Mouse (Mus musculus) neural tube, embryonic 12.5 days (tissue): ENCODE data around the gene Prpf4. TPM values are rescaled to one million over a fixed set of nuclear protein-coding genes. Genes with fewer than 3 reads are reported as not detected.
A peak's percentile ranks its signal among the peaks of the same experiment; 100 is the strongest.

ENCODE experiments used
- ATAC-seq: fragments of 200-750 bp; cut with Nextera tagmentation; 2 replicates; pipeline ENCODE4 v1.8.0; 2017; ENCODE audit warnings: low read depth, mild to moderate bottlenecking, moderate TSS enrichment, moderate library complexity; ENCODE audit not compliant: low FRiP score
- H3K27ac ChIP-seq: fragments of 300-500 bp; sonication (generic); 2 replicates; pipeline ENCODE4 v1.5.1; 2016
- H3K27me3 ChIP-seq: fragments of 300-500 bp; sonication (generic); replicated peaks from 2 replicates; pipeline ENCODE4 v1.6.1; 2016; ENCODE audit warnings: mild to moderate bottlenecking
- H3K36me3 ChIP-seq: fragments of 300-500 bp; sonication (generic); 2 replicates; pipeline ENCODE4 v1.6.1; 2016; ENCODE audit warnings: mild to moderate bottlenecking
- H3K4me1 ChIP-seq: fragments of 300-500 bp; sonication (generic); 2 replicates; pipeline ENCODE4 v1.6.1; 2016
- H3K4me2 ChIP-seq: fragments of 300-500 bp; sonication (generic); replicated peaks from 2 replicates; pipeline ENCODE4 v1.6.1; 2016; ENCODE audit warnings: mild to moderate bottlenecking
- H3K4me3 ChIP-seq: fragments of 300-500 bp; sonication (generic); 2 replicates; pipeline ENCODE4 v1.5.1; 2016
- H3K9ac ChIP-seq: fragments of 300-500 bp; sonication (generic); 2 replicates; pipeline ENCODE4 v1.6.1; 2016; ENCODE audit warnings: mild to moderate bottlenecking
- H3K9me3 ChIP-seq: fragments of 300-500 bp; sonication (generic); 2 replicates; pipeline ENCODE4 v1.6.1; 2016; ENCODE audit warnings: mild to moderate bottlenecking
- WGBS: fragments of 180-500 bp; shearing (Covaris S2); methylation state at CpG from one replicate; pipeline ENCODE4 v1.1.7; 2016; 5-methylcytosine and 5-hydroxymethylcytosine counted together
- polyA plus RNA-seq: library from polyadenylated mRNA; unstranded; fragments of >200 nt; fragmentation: Nextera tagmentation; extraction: Ambion mirVana; gene quantifications from 2 replicates; pipeline ENCODE4 v1.2.1, GENCODE M21; 2016

The Prpf4 gene
- polyA plus RNA-seq, 1 experiment from 2014 or later, result 22.0 TPM

DNA sequence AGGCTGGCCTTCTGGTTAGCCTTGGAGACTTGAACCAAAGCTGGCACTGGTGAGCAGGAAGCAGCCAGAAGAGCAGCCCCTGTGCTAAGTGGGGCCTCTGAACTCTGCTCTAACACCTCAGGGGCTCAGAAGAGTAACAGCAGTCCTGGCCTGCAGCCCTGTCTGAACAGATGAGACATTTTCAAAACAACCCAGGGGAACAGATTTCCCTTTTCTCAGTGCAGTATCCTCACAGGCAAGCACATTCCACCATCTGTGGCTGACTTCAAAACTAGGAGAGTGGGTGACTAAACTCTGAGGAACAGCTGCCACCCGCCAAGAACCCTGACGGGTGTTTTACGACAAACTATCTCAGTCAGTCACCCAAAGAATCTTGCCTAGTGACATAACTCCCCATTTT lies 50.5 kb downstream of the Prpf4 start:
- no peak for ATAC-seq
- 79% methylated on average over 3 of the region's 3 CpGs for WGBS

DNA sequence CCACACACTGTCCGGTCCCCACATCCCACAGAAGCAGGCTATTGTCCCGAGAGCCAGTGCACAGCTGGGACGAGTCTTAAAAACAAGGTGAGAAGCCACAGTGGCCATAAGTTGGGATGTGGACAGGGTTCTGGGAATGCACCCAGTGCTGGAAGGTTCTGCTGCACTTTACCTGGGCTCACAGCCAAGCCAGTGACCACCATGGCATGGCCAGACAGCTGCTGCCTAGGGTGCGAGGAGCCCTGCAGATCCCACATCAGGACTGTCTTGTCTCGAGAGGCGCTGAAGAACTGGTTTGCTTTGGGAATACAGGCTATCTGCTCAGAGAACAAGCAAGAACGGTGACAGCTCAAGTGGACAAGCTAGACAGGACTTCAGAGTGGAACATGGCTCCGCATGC lies 51.8 kb downstream of the Prpf4 start:
- Histone ChIP-seq H3K4me1 (no peaks in the 10 kb centered on the region), H3K27me3 (no peaks in the 10 kb centered on the region), H3K4me3 (no peak overlapping the region), H3K36me3 (no peaks in the 10 kb centered on the region), H3K9ac (no peak overlapping the region), H3K9me3 (no peaks in the 10 kb centered on the region), H3K4me2 (no peak overlapping the region), H3K27ac (no peak overlapping the region)
- no peak for ATAC-seq
- WGBS, result 87% methylated on average over 8 of the region's 8 CpGs

More for the DNA sequence above, 50.5 kb downstream of the Prpf4 start:
- H3K4me1 ChIP-seq, result no peaks in the 10 kb centered on the region
- H3K27ac ChIP-seq, result no peak overlapping the region
- H3K4me3 ChIP-seq, result no peak overlapping the region
- H3K4me2 ChIP-seq, result no peak overlapping the region
- no peaks in the 10 kb centered on the region for H3K27me3 ChIP-seq
- no peaks in the 10 kb centered on the region for H3K9me3 ChIP-seq
- H3K9ac ChIP-seq, result no peak overlapping the region
- H3K36me3 ChIP-seq, result no peaks in the 10 kb centered on the region

DNA sequence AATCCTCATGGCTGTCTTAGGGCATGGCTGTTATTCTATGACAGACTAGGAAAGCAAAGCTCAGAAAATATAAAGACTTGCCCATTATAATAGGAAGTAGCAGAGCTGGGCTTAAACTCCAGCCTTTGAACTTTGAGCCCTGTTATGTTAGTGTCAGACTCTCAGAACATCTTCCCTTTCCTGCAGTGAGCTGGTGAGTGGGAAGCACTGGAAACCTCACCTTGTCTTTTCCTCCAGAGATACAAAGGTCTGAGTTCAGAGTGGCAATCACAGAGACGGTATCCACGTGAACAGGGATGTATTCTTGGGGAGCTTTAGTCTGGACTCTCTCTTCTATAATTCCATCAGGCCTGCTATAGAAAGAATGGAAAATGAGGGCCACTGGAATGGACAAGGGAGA lies 54.5 kb downstream of the Prpf4 start:
- no peak overlapping the region for H3K4me2 ChIP-seq
- 92% methylated on average over 2 of the region's 2 CpGs for WGBS

DNA sequence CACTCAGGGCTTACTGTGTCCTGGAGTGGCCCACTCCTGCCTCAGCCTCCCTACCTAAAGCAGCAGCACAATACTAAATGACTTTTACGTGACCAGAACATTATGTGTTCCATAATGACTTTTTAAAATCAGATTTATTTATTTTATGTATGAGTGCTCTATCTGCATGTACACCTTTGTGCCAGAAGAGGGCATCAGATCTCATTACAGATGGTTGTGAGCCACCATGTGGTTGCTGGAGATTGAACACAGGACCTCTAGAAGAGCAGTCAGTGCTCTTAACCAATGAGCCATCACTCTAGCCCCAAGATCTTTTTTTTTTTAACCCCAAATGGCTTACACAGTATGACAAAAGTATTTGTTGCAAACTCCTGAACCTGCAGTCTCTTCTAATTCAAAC lies 59.6 kb downstream of the Prpf4 start:
- no peak for ATAC-seq
- no peaks in the 10 kb centered on the region for H3K9me3 ChIP-seq
- no peaks in the 10 kb centered on the region for H3K4me1 ChIP-seq
- H3K27me3 ChIP-seq, result no peaks in the 10 kb centered on the region
- H3K27ac ChIP-seq, result no peak overlapping the region
- no peak overlapping the region for H3K4me2 ChIP-seq
- H3K36me3 ChIP-seq, result no peaks in the 10 kb centered on the region
- H3K9ac ChIP-seq, result no peak overlapping the region
- H3K4me3 ChIP-seq, result no peak overlapping the region
- WGBS, result 89% methylated on average over 1 of the region's 1 CpGs

More for the DNA sequence above, 54.5 kb downstream of the Prpf4 start:
- no peaks in the 10 kb centered on the region for H3K27me3 ChIP-seq
- H3K27ac ChIP-seq, result no peak overlapping the region
- H3K4me1 ChIP-seq, result no peaks in the 10 kb centered on the region
- no peak for ATAC-seq
- no peaks in the 10 kb centered on the region for H3K36me3 ChIP-seq
- no peak overlapping the region for H3K9ac ChIP-seq
- H3K4me3 ChIP-seq, result no peak overlapping the region
- no peaks in the 10 kb centered on the region for H3K9me3 ChIP-seq

DNA sequence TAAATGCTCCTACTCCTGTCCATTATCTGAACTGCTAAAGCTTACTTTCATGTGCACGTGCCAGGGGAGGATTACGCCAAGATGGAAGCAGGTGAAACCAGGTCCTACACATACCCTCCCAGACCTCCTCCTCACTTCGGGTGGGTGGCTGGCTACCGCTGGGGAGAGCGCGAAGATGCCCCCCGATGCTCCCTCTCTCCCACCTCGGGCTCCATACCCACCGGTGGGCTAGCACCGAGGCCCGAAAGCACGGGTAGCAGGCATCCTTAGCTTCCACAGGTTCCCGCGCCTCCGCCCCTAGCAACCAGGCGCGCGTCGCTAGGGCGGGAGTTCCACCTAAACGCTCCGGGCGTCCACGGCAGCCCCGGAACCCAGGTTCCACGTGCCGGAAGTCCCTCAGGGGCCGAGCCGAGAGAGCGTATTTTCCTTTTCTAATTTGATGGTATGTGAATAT lies 62.0 kb downstream of the Prpf4 start, which contains the start of gene Wdr31:
Wdr31 (minus strand) TSS at position 299 of the 454 bp plus-strand sequence.
- peak; percentile 93 for ATAC-seq
- Histone ChIP-seq H3K27me3 (no peaks in the 10 kb centered on the region), H3K4me3 (peak within 1 kb of the TSS; percentile 51), H3K36me3 (no peaks in the 10 kb centered on the region), H3K4me2 (peak within 1 kb of the TSS; percentile 77), H3K9me3 (no peaks in the 10 kb centered on the region), H3K27ac (no peak within 1 kb of the TSS), H3K9ac (peak within 1 kb of the TSS; percentile 45), H3K4me1 (no peaks in the 10 kb centered on the region)
- under 1% methylated on average over 30 of the region's 30 CpGs for WGBS

DNA sequence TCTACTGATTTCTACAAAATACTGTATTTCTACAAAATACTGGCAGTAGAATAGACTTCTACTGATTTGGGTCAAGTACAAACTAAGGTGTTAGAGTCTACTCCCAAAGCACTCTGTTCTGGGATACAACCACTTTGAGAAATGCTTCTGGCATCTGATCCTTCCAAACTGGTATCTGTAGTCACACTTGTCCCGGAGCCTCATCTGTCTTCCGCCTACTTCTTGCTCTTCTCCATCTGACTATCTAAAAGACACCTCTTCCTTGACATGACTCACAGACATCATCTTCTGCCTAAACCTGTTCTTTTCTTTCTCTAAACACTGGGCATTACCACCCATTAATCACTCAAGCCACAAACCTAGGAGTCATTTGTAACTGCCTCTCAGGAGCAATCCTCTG lies 63.5 kb downstream of the Prpf4 start:
- H3K27me3 ChIP-seq, result no peaks in the 10 kb centered on the region
- no peak overlapping the region for H3K4me3 ChIP-seq
- H3K9me3 ChIP-seq, result no peaks in the 10 kb centered on the region
- H3K36me3 ChIP-seq, result no peaks in the 10 kb centered on the region
- ATAC-seq, result no peak
- H3K9ac ChIP-seq, result no peak overlapping the region
- no peak overlapping the region for H3K27ac ChIP-seq
- H3K4me2 ChIP-seq, result no peak overlapping the region
- WGBS, result 99% methylated on average over 2 of the region's 2 CpGs
- no peaks in the 10 kb centered on the region for H3K4me1 ChIP-seq

DNA sequence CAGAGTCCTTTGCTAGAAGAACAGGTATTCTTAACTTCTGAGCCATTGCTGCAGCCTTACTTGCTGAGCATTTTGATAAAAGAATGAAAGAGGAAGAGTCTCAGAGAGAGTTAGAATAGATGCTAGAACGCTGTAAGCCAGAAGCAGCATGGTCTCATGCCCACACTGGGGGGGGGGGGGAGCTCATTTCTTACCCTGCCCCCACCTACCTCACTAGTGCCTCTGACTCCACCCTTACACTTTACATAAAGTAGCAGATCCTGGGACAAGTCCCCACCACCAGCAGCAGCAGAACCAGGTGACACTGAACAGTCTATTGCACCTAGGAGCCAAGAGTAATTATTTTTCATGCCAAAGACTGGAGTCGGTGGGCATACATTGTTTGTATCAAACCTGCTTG lies 66.5 kb downstream of the Prpf4 start:
- Histone ChIP-seq H3K27me3 (peaks cover 6% of the 10 kb centered on the region), H3K9ac (no peak overlapping the region), H3K4me1 (peaks cover 6% of the 10 kb centered on the region; the same call in 1 of the 2 replicates), H3K27ac (no peak overlapping the region), H3K36me3 (no peaks in the 10 kb centered on the region), H3K4me3 (no peak overlapping the region), H3K4me2 (no peak overlapping the region), H3K9me3 (no peaks in the 10 kb centered on the region)
- no peak for ATAC-seq
- WGBS, result 72% methylated on average over 2 of the region's 2 CpGs

DNA sequence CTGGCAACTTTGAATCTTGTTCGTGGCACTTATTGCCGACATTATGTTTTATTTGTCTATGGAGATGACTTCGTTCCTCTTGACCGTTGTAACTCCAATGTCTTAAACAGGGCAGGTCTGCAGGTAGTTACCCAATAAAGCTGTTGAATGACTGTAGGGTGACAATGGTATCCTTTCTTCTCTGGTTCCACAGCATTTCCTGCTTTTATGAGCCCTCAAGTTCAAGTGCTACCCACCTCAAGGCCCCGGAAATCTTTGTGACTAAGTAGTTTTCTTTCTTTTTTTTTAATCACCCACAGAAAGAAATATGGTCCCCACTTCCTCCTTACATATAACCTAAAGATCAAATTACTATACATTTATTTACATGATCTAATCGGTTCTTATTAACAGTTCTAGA lies 67.2 kb downstream of the Prpf4 start:
- Histone ChIP-seq H3K27me3 (peaks cover 12% of the 10 kb centered on the region), H3K27ac (no peak overlapping the region), H3K36me3 (no peaks in the 10 kb centered on the region), H3K4me3 (no peak overlapping the region), H3K4me2 (no peak overlapping the region), H3K9me3 (no peaks in the 10 kb centered on the region), H3K4me1 (peaks cover 6% of the 10 kb centered on the region; the same call in 1 of the 2 replicates), H3K9ac (no peak overlapping the region)
- WGBS, result 90% methylated on average over 6 of the region's 6 CpGs
- ATAC-seq, result no peak

Other genes starting within 250 kb of the Prpf4 start
- gene Zfp37, start 177.8 kb upstream of the Prpf4 start, polyA plus RNA-seq, result 21.7 and 26.3 TPM in 2 replicates
- 14.5 and 15.5 TPM in 2 replicates for gene Slc31a2, start 146.2 kb upstream of the Prpf4 start, polyA plus RNA-seq
- 25.7 and 26.9 TPM in 2 replicates for gene Fkbp15, start 48.2 kb upstream of the Prpf4 start, polyA plus RNA-seq
- 39.7 and 40.7 TPM in 2 replicates for gene Slc31a1, start 48.1 kb upstream of the Prpf4 start, polyA plus RNA-seq
- 139 and 140 TPM in 2 replicates for gene Cdc26, start 155 bp upstream of the Prpf4 start, polyA plus RNA-seq
- not detected in 2 replicates for gene Rnf183, start 26.5 kb downstream of the Prpf4 start, polyA plus RNA-seq
- 5.7 and 6.8 TPM in 2 replicates for gene Wdr31, start 62.1 kb downstream of the Prpf4 start, polyA plus RNA-seq
- 0.65 and 0.74 TPM in 2 replicates for gene Bspry, start 71.3 kb downstream of the Prpf4 start, polyA plus RNA-seq
- gene Hdhd3, start 94.7 kb downstream of the Prpf4 start, polyA plus RNA-seq, result 14.6 and 14.8 TPM in 2 replicates
- gene Alad, start 111.1 kb downstream of the Prpf4 start, polyA plus RNA-seq, result 65.3 and 69.1 TPM in 2 replicates
- 82.9 and 88.6 TPM in 2 replicates for gene Pole3, start 116.3 kb downstream of the Prpf4 start, polyA plus RNA-seq
- gene 4933430I17Rik, start 116.6 kb downstream of the Prpf4 start, polyA plus RNA-seq, result 1.1 TPM in 2 replicates
- 77.2 and 77.3 TPM in 2 replicates for gene Rgs3, start 151.1 kb downstream of the Prpf4 start, polyA plus RNA-seq